Mouse (Mus musculus): ENCODE results near the gene Tex48.

The Tex48 gene

GRCm38 (mm10) chr4:63622378-63622835 is at the start of gene Tex48:
Tex48 (minus strand) TSS chr4:63622428.
- Histone ChIP-seq H3K27me3 (ENCODE audit: insufficient read depth, low read length) (no peaks in the 10 kb centered on the region), H3K36me3 (ENCODE audit: insufficient read depth, low read length) (no peaks in the 10 kb centered on the region), H3K4me3 (replicated peaks; ENCODE audit: low read length) (no peak within 1 kb of the TSS), H3K9me3 (ENCODE audit: low read length) (no peaks in the 10 kb centered on the region), H3K4me1 (replicated peaks; ENCODE audit: low read depth, low read length) (no peaks in the 10 kb centered on the region)
- TF ChIP-seq POU5F1 (IDR thresholded peaks at IDR 0.05; ENCODE audit: borderline replicate concordance, low read length) (no peak), CTCF (conservative IDR thresholded peaks at IDR 0.05; ENCODE audit: low read length) (peak; percentile 45), NANOG (IDR thresholded peaks at IDR 0.05; ENCODE audit: borderline replicate concordance, low read length) (no peak)

DNA sequence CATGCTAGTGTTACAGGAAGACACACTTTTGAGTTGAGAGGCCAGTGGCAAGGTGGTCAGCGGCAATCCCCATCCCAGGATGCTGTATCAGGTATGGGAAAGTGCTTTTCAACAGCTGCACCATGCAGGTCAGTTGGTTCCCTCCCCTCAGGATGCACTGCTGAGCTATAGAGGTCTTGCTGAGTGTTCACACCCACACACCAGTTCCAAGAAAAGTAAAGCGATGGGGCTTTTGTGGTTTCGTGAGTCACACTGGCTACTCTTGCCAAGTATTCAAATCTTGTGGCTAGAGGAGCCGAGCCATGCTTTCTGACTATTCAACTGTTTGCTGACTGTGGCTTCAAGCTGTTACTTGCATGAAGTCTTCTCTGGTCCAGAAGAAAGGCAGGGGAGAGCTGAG is 46.0 kb upstream of the Tex48 start:
- Histone ChIP-seq H3K4me1 (replicated peaks; ENCODE audit: low read depth, low read length) (no peaks in the 10 kb centered on the region), H3K9me3 (ENCODE audit: low read length) (peaks cover 10% of the 10 kb centered on the region), H3K36me3 (ENCODE audit: insufficient read depth, low read length) (no peaks in the 10 kb centered on the region), H3K4me3 (replicated peaks; ENCODE audit: low read length) (no peak overlapping the region), H3K27me3 (ENCODE audit: insufficient read depth, low read length) (no peaks in the 10 kb centered on the region)
- TF ChIP-seq NANOG (IDR thresholded peaks at IDR 0.05; ENCODE audit: borderline replicate concordance, low read length) (no peak), CTCF (conservative IDR thresholded peaks at IDR 0.05; ENCODE audit: low read length) (no peak), POU5F1 (IDR thresholded peaks at IDR 0.05; ENCODE audit: borderline replicate concordance, low read length) (no peak)

GRCm38 (mm10) chr4:63665738-63666137 is 43.5 kb upstream of the Tex48 start:
- TF ChIP-seq POU5F1 (IDR thresholded peaks at IDR 0.05; ENCODE audit: borderline replicate concordance, low read length) = no peak
- no peak for TF ChIP-seq NANOG (IDR thresholded peaks at IDR 0.05; ENCODE audit: borderline replicate concordance, low read length)
- no peak for TF ChIP-seq CTCF (conservative IDR thresholded peaks at IDR 0.05; ENCODE audit: low read length)
- Histone ChIP-seq H3K9me3 (ENCODE audit: low read length) (peaks cover 10% of the 10 kb centered on the region), H3K4me1 (replicated peaks; ENCODE audit: low read depth, low read length) (no peaks in the 10 kb centered on the region), H3K27me3 (ENCODE audit: insufficient read depth, low read length) (no peaks in the 10 kb centered on the region), H3K4me3 (replicated peaks; ENCODE audit: low read length) (no peak overlapping the region), H3K36me3 (ENCODE audit: insufficient read depth, low read length) (no peaks in the 10 kb centered on the region)

- Histone ChIP-seq H3K4me1 (replicated peaks; ENCODE audit: low read depth, low read length) (no peaks in the 10 kb centered on the region), H3K36me3 (ENCODE audit: insufficient read depth, low read length) (no peaks in the 10 kb centered on the region), H3K27me3 (ENCODE audit: insufficient read depth, low read length) (0 out of 2 replicates have a peak, but pooled peaks cover 3% of the 10 kb centered on the region), H3K4me3 (replicated peaks; ENCODE audit: low read length) (no peak within 1 kb of the TSS), H3K9me3 (ENCODE audit: low read length) (peaks cover 2% of the 10 kb centered on the region; the same call in 1 of the 2 replicates)
- TF ChIP-seq NANOG (IDR thresholded peaks at IDR 0.05; ENCODE audit: borderline replicate concordance, low read length) (no peak), POU5F1 (IDR thresholded peaks at IDR 0.05; ENCODE audit: borderline replicate concordance, low read length) (no peak), CTCF (conservative IDR thresholded peaks at IDR 0.05; ENCODE audit: low read length) (no peak)
Measured at GRCm38 (mm10) chr4:63663279-63663678, 41.1 kb upstream of the Tex48 start, which contains the start of gene Gm11214. Gm11214 (minus strand) TSS chr4:63663379.

- Histone ChIP-seq H3K36me3 (ENCODE audit: insufficient read depth, low read length) (no peaks in the 10 kb centered on the region), H3K4me3 (replicated peaks; ENCODE audit: low read length) (no peak overlapping the region), H3K4me1 (replicated peaks; ENCODE audit: low read depth, low read length) (no peaks in the 10 kb centered on the region), H3K27me3 (ENCODE audit: insufficient read depth, low read length) (0 out of 2 replicates have a peak, but pooled peaks cover 3% of the 10 kb centered on the region), H3K9me3 (ENCODE audit: low read length) (no peaks in the 10 kb centered on the region)
- no peak for TF ChIP-seq POU5F1 (IDR thresholded peaks at IDR 0.05; ENCODE audit: borderline replicate concordance, low read length)
- no peak for TF ChIP-seq CTCF (conservative IDR thresholded peaks at IDR 0.05; ENCODE audit: low read length)
- no peak for TF ChIP-seq NANOG (IDR thresholded peaks at IDR 0.05; ENCODE audit: borderline replicate concordance, low read length)
Measured at GRCm38 (mm10) chr4:63661857-63662256, 39.6 kb upstream of the Tex48 start.

- no peaks in the 10 kb centered on the region for H3K9me3 ChIP-seq (ENCODE audit: low read length)
Measured at GRCm38 (mm10) chr4:63661426-63661825, 39.2 kb upstream of the Tex48 start.

GRCm38 (mm10) chr4:63659775-63660174 is 37.5 kb upstream of the Tex48 start:
- no peaks in the 10 kb centered on the region for H3K4me1 ChIP-seq (replicated peaks; ENCODE audit: low read depth, low read length)
- no peaks in the 10 kb centered on the region for H3K9me3 ChIP-seq (ENCODE audit: low read length)
- H3K36me3 ChIP-seq (ENCODE audit: insufficient read depth, low read length) = no peaks in the 10 kb centered on the region
- no peak for TF ChIP-seq POU5F1 (IDR thresholded peaks at IDR 0.05; ENCODE audit: borderline replicate concordance, low read length)
- TF ChIP-seq CTCF (conservative IDR thresholded peaks at IDR 0.05; ENCODE audit: low read length) = no peak
- TF ChIP-seq NANOG (IDR thresholded peaks at IDR 0.05; ENCODE audit: borderline replicate concordance, low read length) = no peak
- H3K4me3 ChIP-seq (replicated peaks; ENCODE audit: low read length) = no peak overlapping the region
- H3K27me3 ChIP-seq (ENCODE audit: insufficient read depth, low read length) = 0 out of 2 replicates have a peak, but pooled peaks cover 3% of the 10 kb centered on the region

More at GRCm38 (mm10) chr4:63661426-63661825, 39.2 kb upstream of the Tex48 start:
- Histone ChIP-seq H3K4me1 (replicated peaks; ENCODE audit: low read depth, low read length) (no peaks in the 10 kb centered on the region), H3K4me3 (replicated peaks; ENCODE audit: low read length) (no peak overlapping the region), H3K27me3 (ENCODE audit: insufficient read depth, low read length) (0 out of 2 replicates have a peak, but pooled peaks cover 3% of the 10 kb centered on the region), H3K36me3 (ENCODE audit: insufficient read depth, low read length) (no peaks in the 10 kb centered on the region)
- TF ChIP-seq POU5F1 (IDR thresholded peaks at IDR 0.05; ENCODE audit: borderline replicate concordance, low read length) = no peak
- no peak for TF ChIP-seq CTCF (conservative IDR thresholded peaks at IDR 0.05; ENCODE audit: low read length)
- TF ChIP-seq NANOG (IDR thresholded peaks at IDR 0.05; ENCODE audit: borderline replicate concordance, low read length) = no peak

GRCm38 (mm10) chr4:63659086-63659485 is 36.9 kb upstream of the Tex48 start:
- TF ChIP-seq POU5F1 (IDR thresholded peaks at IDR 0.05; ENCODE audit: borderline replicate concordance, low read length) = no peak
- TF ChIP-seq NANOG (IDR thresholded peaks at IDR 0.05; ENCODE audit: borderline replicate concordance, low read length) = no peak
- no peak for TF ChIP-seq CTCF (conservative IDR thresholded peaks at IDR 0.05; ENCODE audit: low read length)
- H3K9me3 ChIP-seq (ENCODE audit: low read length) = no peaks in the 10 kb centered on the region

DNA sequence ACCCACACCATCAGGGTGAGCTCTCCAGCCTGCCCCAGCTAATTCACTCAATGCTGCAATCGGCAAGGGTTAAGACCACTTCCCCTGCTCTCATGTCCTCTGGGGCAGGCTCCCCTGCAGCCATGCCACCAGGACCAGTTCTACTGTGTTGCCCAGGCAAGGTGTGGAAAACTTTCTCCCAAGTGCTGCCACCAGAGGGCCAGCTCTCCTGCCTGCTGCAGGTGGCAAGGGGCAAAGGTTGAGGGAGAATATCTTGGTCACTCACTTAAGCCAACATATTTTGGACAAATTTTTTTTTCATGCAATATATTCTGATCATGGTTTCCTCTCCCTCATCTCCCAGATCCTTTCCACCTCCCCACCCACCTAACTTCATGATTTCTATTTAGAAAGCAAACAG is 32.2 kb upstream of the Tex48 start:
- 0 out of 2 replicates have a peak, but pooled peaks cover 3% of the 10 kb centered on the region for H3K27me3 ChIP-seq (ENCODE audit: insufficient read depth, low read length)
- H3K9me3 ChIP-seq (ENCODE audit: low read length) = peaks cover 9% of the 10 kb centered on the region
- H3K4me1 ChIP-seq (replicated peaks; ENCODE audit: low read depth, low read length) = no peaks in the 10 kb centered on the region
- no peaks in the 10 kb centered on the region for H3K36me3 ChIP-seq (ENCODE audit: insufficient read depth, low read length)
- no peak for TF ChIP-seq NANOG (IDR thresholded peaks at IDR 0.05; ENCODE audit: borderline replicate concordance, low read length)
- TF ChIP-seq POU5F1 (IDR thresholded peaks at IDR 0.05; ENCODE audit: borderline replicate concordance, low read length) = no peak
- TF ChIP-seq CTCF (conservative IDR thresholded peaks at IDR 0.05; ENCODE audit: low read length) = no peak
- no peak overlapping the region for H3K4me3 ChIP-seq (replicated peaks; ENCODE audit: low read length)

More at GRCm38 (mm10) chr4:63659086-63659485, 36.9 kb upstream of the Tex48 start:
- Histone ChIP-seq H3K4me3 (replicated peaks; ENCODE audit: low read length) (no peak overlapping the region), H3K4me1 (replicated peaks; ENCODE audit: low read depth, low read length) (no peaks in the 10 kb centered on the region), H3K36me3 (ENCODE audit: insufficient read depth, low read length) (no peaks in the 10 kb centered on the region), H3K27me3 (ENCODE audit: insufficient read depth, low read length) (0 out of 2 replicates have a peak, but pooled peaks cover 3% of the 10 kb centered on the region)

Data from E14TG2a.4 (cell line).